Mouse (Mus musculus) left cerebral cortex, postnatal 10 days (tissue): ENCODE measurements around the gene Ankrd35. TPM values are rescaled to one million over a fixed set of nuclear protein-coding genes. Genes with fewer than 3 reads are reported as not detected.
"Not testable (repeated sequence)": the region's sequence is repeated elsewhere in the genome, so short reads cannot be mapped to it uniquely, and the experiment has no call there.

Experiments used
- DNase-seq, 2 experiments: peaks; one replicate each; pipeline ENCODE4 v3.0.0; 2021 to 2022; ENCODE audit warnings: low spot score in 2 of 2, mixed read lengths in 1 of 2; ENCODE audit errors: extremely low spot score in 1 of 2
- intact Hi-C: fragments of 180-260 bp; cut with DNase I; formaldehyde crosslinking; loops from one replicate; pipeline ENCODE4 v1.15.1; 2025
- total RNA-seq, 2 experiments: library from RNA; stranded (reverse); gene quantifications; 2 replicates each; pipeline ENCODE4 v1.2.3; 2021

The Ankrd35 gene
- total RNA-seq = 1 to 10 TPM; 7.1 to 7.9 TPM

GRCm38 (mm10) chr3:96669727-96670468, at the start of gene Ankrd35:
Gene Ankrd35 (plus strand): TSS chr3:96670131.
- intact Hi-C loops = loop anchor here (5.0 kb wide), 1 partner anchor 37 kb away; the partner anchor contains the start of gene Nudt17

DNA sequence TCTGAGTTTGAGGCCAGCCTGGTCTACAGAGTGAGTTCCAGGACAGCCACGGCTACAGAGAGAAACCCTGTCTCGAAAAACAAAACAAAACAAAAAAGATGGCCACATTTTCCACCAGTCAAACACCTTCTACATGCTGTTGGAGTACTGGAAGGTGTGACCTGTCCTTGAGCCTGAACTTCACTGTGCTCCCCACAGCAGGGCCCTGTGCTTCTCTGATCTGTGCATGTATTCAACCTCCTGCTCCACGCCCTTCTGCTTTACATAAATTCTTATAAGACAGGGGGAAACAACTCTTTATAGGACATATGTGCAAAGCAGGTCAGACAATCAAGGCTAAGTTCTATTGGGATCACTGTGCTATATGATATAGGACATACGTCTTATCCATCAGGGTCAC, 46.7 kb upstream of the Ankrd35 start:
- intact Hi-C loops = no loop called here
- no peak for DNase-seq

More at GRCm38 (mm10) chr3:96669727-96670468, at the start of gene Ankrd35:
- peak; percentile 45 to 89 for DNase-seq

DNA sequence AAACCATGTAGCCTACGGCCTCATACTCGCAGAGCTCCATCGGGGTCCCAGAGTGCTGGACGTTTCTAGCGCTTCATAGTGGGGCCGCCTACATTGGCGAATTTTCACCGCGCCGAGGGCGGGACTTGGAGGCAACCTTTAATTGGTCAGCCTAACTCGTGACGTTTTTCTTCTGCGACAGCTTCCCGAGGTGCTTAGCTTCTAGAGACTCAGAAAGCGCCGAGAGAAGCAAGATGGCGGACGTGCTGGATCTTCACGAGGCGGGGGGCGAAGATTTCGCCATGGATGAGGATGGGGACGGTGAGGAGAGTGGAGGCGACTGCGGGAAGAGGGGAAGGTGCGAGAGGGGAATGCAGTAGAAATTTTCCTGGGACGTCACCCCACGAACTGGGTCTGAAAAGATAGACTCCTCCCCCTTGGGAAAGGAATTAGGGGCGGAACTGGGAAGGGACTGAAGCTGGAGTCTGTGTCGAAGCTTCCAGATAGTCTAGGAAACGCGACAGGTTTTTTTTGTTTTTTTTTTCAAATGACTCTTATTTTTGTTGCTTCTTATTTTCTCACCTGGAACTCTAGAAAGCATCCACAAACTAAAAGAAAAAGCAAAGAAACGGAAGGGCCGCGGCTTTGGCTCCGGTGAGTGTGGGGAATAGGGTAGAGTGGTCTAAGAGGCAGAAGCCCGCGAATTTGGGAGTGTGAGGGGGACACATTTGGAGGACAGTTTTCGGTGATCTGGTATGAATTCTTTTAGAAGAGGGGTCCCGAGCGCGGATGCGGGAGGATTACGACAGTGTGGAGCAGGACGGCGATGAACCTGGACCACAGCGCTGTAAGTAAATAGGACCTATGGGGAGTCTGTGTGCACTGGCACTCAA, 40.0 kb upstream of the Ankrd35 start, which contains the start of gene Rbm8a:
Gene Rbm8a (plus strand): TSS at position 205 of the 872 bp plus-strand sequence.
- intact Hi-C loops = no loop called here
- peak; percentile 97 for DNase-seq

DNA sequence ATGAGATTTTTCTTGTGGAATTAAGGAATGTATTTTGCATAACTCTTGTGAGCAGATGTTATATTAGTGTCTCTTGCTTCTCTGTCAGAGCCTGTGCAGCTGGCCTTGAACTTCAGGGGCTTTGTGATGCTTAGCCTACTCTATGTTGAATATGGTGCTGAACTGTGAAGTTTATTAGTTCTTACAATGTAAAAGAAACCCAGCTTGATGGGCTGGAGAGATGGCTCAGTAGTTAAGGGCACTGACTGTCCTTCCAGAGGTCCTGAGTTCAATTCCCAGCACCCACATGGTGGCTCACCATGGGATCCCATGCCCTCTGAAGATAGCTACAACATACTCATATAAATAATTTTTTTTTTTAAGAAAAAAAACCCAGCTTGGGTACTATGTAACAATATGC, 37.9 kb upstream of the Ankrd35 start:
- intact Hi-C loops = no loop called here

DNA sequence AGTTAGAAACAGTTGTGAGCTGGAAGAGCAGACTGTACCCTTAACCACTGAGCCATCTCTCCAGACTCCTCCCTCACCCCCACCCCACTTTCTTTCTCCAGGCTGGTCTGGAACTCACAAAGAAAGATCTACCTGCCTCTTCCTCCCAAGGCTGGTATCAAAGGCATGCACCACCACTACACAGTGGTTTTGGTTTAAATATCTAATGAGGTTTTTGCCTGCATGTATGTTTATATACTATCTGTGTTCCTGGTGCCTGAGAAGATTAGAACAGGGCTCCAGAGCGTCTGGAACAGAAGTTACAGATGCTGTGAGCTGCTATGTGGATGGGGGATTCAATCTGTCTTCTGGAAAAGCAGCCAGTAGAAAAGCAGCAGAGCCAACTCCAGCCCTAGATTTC, 35.9 kb upstream of the Ankrd35 start:
- intact Hi-C loops = no loop called here

More for the DNA sequence above, 37.9 kb upstream of the Ankrd35 start:
- no peak for DNase-seq

DNA sequence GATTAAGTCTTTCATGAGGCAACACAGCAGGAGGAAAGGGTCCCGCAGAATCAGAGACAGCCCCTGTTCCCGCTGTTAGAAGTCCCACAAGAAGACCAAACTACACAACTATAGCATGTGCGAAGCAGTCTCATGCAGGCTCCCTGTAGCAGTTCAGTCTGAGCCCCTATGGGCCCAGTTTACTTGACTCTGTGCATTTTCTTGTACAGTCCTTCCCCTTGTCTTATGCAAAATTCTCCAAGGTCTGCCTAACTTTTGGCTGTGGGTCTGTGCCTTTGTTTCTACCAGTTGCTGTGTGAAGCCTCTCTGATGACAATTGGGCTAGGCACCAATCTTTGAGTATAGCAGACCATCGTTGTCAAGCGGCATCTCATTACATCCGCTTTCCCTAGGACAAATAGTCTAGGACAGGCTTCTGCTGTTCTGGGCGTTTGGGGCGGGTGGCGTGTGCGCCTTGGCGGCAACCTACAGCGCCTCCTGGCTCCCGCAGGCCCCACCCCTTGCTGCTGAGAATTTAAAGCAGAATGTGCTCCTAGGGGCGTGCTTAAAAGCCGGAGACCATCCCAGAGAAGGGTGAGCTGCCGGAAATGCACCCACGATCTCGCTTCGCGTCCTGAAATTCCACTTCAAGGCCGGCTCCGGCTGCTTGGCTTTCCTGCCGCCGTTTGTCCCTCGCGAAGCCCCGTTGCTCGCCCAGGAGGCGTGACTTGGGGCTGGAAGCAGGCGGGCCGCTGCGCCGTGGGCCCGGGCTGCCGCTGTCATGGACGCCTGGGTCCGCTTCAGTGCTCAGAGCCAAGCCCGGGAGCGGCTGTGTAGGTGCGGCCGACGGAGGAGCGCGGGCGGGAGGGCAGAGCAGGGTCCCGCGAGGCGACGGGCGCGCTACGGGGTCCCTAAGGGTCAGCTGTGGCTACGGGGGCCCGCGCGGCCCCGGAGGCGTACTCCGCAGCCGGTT, 34.7 kb upstream of the Ankrd35 start, which contains the start of the genes Pex11b and Gm42957:
Gene Pex11b (plus strand): TSS at position 449 of the 952 bp plus-strand sequence.
Gene Gm42957 (plus strand): TSS at position 547 of the 952 bp plus-strand sequence.
- intact Hi-C loops = loop anchor here (5.0 kb wide), 1 partner anchor 83 kb away; no protein-coding TSS in a partner anchor
- peak; percentile 76 to 93 for DNase-seq

More for the DNA sequence above, 35.9 kb upstream of the Ankrd35 start:
- no peak for DNase-seq

DNA sequence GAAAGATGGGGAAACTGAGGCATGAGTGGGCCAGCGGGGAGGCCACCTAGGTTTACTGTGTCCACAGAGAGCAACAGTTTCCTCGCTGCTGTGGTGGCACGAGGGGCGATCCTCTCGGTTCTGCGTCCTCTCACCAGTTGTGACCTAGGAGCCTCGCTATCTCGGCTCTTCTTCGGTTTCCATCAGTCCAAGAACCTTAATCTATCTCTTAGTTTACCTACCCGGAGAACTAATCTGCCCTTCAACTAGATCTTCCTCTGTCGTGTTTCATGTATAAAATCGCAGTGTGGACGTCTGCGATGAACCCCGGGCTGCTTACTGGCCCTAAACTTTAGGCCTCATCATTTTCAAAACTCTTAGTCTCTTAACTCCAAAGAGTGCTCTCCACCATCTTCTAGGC, 34.0 kb upstream of the Ankrd35 start:
- no peak for DNase-seq
- intact Hi-C loops = loop anchor here (5.0 kb wide), 1 partner anchor 84 kb away; no protein-coding TSS in a partner anchor

- intact Hi-C loops = loop anchor here (5.0 kb wide), 1 partner anchor 84 kb away; no protein-coding TSS in a partner anchor
- DNase-seq = peak in 1 of 2 experiments; percentile 30
These were observed 33.5 kb upstream of the Ankrd35 start for GRCm38 (mm10) chr3:96636448-96636847.

DNA sequence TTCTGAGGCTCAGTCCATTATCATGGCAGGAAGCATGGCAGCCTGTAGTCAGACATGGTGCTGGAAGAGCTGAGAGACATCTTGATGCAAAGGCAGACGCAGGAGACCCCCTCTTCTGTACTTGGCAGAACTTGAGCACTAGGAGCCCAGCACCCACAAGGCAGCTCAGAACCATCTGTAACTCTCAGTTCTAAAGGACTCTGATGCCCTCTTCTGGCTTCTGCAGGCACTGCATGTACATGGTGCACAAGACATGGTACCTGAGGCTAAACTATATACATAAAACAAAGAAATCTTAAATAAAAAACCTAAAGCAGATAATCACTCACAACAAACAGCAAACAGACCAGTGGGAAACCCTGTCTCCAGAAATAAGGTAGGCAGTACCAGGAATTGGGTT, 30.7 kb upstream of the Ankrd35 start:
- DNase-seq = peak in 1 of 2 experiments; percentile 52
- intact Hi-C loops = loop anchor here (5.0 kb wide), 1 partner anchor 87 kb away; no protein-coding TSS in a partner anchor

DNA sequence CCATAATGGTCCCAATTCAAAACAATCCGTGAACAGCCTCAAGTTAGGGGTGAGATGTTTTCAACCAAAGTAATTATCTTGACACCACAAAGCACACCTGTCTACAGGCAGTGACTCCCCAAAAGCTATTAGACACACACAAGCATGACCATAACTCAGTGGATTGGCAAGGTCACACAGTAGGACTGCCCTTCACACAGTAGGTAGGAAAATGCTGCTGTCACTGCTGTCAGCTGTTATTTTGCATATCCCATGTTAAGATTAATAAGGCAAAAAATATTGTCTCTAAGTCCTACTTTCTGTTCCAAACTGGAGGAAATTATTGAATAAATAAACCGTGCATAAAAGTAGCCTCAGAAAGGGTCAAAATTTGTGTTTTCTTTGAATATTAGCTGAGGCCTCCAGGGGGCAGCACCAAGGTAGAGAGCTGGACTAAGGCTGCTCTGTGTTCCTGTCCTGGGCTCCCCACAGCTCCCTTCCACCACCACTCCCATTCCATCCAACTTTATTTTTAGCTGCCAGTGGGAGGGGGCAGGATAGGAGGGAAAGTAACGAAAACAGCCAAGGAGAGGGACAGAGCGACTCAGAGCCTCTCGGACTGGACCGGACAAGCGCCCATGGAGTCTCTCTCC, 24.8 kb upstream of the Ankrd35 start, which contains the start of gene Itga10:
Gene Itga10 (plus strand): TSS at position 567 of the 632 bp plus-strand sequence.
- DNase-seq = peak in 1 of 2 experiments; percentile 58
- intact Hi-C loops = no loop called here

GRCm38 (mm10) chr3:96647365-96647764, 22.6 kb upstream of the Ankrd35 start:
- no peak for DNase-seq
- intact Hi-C loops = no loop called here

DNA sequence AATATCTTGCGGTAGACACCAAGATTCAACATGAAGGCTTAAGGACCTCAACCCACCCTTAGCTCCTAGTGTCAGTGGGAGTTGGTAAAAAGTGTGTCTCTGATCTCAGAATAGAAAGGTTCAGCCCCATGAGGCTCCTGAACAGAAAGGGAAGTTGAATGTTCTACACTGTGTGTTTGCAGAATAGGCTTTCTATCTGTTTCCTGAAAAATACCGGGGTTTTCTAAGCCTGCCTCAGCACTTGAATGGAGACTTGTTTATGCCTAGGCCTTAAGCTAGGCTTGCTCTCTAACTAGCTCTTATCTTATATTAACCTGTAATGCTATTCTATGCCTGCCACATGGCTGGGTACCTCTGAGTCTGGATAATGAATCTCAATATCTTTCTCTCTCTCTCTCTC, 9.0 kb upstream of the Ankrd35 start:
- intact Hi-C loops = no loop called here
- DNase-seq = no peak

DNA sequence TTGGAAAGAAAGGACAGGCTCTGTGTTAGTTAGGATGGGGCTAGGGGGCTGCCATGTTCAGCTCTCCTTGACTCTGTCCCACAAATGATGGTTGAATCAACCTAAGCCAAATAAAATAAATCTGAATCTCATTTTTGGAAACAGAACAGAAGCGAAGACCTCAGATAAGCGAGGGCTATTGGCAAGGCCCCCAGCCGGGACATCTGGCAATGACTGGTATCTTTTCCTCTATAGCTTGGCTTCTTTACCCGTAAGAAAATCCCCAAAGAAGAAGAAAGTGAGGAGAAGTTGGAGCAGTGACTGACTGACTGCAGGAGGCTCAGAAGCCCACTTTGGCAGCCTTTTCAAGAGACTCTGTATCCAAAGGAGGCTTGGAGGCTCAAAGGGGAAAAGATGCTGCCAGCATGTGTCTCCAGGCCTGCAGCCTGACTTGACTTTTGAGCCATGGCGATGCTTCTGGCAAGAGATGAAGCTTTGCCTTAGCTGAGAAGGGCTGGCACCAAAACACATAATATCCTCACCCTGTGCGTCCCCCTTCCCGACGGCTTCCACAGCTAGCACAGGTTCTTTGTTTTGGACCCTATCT, 7.1 kb upstream of the Ankrd35 start:
- intact Hi-C loops = no loop called here
- DNase-seq = no peak

- intact Hi-C loops = no loop called here
- peak; percentile 86 for DNase-seq
These were observed 6.3 kb upstream of the Ankrd35 start for GRCm38 (mm10) chr3:96663432-96664239.

GRCm38 (mm10) chr3:96665732-96666363, 4.1 kb upstream of the Ankrd35 start:
- DNase-seq, intact Hi-C loops: not testable (repeated sequence)

- intact Hi-C loops = no loop called here
- DNase-seq = no peak
These were observed 3.0 kb upstream of the Ankrd35 start for GRCm38 (mm10) chr3:96666916-96667315.
